Mouse (Mus musculus) embryo, embryonic 11.5 days (tissue): ENCODE measurements around the gene Rpusd4.

Experiments
- DNase-seq: peaks from one replicate; pipeline ENCODE4 v3.0.0-alpha.2; 2012; ENCODE audit warnings: low read depth, low spot score

Gene Rpusd4

DNA sequence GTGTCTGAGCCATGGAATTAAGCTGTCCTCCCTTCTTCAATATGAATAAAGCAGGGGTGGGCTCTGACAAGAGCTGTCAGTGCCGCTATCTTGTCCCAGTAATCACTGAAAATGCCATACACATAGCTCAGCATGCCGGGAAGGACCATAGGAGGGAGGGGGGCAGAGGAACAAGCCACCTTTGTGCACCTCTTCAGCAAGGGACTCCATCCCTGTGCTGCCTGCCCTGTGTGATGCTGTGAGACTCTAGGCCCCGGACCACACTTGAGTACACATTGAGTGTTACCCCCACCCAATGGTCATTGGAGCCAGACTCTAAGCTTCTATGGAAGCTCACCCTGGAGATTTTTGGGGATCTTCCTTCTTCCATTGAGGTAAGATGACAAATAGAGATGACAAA, 18.7 kb downstream of the Rpusd4 start:
- DNase-seq: no peak

DNA sequence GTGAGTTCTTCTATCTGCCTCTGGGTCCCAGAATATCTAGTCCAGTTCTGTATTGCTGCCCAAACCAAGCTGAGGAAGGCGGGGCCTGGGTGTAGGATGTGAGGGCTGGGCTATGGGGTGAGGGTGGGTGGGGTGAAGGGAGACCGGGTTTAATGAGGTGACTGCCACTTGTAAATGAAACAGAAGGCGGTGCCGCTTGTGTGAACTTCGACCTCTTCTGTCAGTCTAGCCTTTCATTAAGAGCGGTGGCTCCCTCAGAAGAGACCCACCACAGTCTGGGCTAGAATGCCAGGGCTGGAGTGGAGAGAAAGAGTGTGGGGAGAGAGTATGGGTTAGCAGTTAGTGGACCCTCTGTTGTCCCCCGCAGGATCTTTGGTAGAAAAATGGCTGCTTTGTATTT, 22.3 kb downstream of the Rpusd4 start:
- DNase-seq: no peak

DNA sequence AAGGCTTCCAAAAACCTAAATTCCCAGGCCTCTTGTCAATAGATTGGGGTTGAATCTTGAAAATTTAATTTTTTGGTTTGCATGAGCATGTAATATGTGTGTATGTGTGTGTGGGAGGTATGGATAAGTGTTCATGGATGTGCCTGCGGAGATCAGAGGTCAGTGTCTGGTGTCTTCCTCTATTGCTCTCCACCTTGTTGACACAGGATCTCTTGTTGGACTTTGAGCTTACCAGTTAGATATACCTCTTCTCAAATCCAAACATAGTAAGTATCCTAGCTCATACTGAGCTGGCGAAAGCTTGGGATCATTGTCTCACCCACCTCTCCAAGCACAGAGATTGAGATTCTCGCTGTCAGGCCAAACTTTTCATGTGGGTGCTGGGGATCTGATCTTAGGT, 22.8 kb downstream of the Rpusd4 start:
- DNase-seq: no peak

DNA sequence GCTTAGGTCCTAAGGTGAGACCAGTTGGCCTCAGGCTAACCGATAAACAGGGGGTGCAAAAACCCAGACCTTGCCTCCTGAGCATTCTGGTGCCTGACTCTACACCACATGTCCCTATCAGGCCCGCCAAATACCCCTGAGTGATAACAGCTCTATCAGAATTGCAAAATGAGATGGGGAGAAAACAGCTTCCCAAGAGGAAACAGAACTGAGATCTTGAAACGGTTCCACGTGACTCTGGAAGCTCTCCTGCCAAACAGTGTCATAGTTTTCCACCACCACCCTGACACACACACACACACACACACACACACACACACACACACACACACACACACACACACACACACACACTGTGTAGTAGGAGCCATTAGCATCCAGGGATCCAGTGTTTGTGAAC, 23.3 kb downstream of the Rpusd4 start:
- DNase-seq: no peak

DNA sequence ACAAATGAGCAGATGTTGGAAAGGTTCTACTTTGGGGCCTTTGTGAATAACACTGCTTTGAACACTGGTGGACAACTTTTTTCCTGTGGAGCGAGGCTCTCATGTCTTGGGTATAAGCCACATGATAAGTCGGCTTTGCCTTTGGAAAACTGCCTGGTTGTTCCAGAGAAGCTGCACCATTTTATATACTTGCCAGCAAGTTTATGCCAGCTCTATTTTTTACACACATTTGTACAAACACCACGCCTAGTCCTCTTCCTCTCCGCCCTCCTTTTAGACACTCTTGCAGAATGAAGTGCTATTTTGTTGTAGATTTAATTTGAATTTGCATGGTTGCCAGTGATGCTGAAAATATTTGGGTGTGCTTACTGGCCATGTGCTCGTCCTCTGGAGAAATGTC, 25.8 kb downstream of the Rpusd4 start:
- no peak for DNase-seq

DNA sequence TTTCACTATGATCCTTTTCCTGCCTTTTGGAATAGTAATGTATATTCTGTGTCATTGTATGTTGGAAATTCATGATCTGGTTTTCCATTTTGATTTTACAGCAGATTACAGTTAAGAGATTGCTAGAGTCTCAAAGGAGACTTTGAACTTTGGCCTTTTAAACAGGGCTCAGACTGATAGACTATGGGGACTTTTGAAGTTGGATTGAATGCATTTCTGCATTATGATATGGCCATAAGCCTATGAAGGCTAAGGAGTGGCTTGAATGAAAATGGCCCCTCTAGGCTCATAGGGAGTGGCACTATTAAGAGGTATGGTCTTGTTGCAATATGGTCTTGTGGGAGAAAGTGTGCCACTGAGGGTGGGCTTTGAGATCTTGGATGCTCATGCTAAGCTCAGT, 30.1 kb downstream of the Rpusd4 start:
- DNase-seq: no peak

DNA sequence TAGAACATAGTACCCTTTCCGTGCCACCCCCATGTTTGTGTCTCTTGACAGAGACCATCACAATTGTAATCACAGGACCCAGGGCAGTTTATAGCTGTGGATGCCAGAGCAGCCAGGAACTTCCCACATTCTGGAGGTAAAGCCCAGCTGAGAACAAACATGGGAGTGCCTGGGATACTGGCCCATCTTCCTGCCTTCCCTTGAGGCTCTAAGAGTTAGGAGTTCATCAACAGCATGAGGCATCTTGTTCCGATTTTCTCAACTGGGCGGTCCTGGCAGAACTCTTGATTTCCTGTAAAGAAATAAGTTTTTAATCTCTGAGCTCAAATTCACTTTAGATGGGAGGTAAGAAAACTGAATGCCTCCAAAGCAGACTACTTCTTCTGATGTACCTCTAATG, 34.5 kb downstream of the Rpusd4 start:
- no peak for DNase-seq

DNA sequence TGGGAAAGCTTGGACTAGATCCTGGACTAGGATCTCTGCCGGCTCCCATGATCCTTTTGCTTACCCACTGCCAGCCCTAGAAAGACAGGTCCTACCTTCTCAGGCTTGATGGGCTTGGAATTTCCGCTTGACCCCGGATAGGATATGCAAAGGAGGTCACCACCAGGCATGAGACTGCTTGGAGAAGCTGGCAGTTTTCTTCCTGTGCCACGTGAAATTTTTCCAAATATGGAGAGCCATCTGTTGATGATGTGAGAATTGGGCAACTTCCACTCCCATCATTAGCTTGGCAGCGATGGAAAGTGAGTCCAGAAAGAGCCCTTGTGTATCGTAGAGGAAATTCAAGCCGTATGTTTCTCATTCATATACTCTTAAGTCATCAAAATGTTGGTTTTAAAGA, 39.8 kb downstream of the Rpusd4 start:
- DNase-seq: no peak

DNA sequence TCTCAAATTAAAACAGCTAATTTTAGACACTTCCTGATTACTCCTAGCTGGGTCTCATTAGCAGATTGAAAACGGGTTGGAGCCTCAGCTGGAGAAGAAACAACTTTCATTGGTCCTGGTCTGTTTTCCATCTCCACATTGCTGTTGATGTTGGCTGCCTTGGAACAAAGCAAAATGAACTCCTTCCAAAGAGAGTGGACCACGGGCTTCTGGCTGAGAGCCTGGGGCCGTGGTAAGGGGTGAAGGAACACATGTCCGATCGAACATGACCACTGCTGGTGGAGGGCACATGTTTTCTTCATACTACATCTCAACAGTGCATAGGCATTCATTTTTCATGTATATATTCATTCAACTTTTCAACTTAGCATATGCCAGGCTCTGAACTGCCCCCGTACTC, 42.7 kb downstream of the Rpusd4 start:
- DNase-seq: no peak

DNA sequence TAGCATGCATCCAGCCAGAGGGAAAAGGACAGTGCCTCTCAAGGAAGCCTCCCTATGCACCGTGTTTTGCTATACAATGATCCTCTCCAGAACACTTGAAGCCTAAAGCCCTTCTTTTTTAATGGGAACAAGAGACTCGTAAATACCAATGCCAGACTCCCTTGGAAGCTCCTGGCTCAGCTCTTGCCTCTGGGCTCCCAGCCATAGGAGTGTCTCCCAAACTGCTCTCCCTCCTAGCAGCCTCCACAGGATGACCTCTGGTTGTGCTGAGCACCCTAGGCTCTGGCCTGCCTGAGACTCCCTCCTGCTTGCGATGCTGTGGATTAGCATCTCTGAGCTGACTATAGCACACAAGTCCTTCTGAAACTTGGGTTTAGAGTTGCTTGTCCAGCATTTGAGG, 44.9 kb downstream of the Rpusd4 start:
- no peak for DNase-seq

DNA sequence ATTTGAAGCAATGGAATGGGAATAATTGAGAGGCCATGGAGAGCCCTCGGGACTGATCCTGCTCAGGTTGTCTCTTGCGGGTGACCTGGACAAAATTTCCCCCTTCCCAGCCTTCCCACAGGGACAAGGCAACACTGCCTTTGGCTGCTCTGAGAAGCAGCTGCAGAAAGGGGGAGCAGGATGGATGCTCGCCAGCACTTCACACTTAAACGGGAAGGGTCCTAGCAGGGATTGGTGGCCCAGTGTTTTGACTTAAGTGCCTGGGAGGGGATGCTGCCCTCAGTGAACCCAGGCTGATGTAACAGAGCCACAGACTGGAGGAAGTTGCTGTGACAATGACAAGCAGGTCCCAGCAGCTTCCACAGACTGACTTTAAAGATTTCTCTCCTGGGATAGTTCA, 45.9 kb downstream of the Rpusd4 start:
- no peak for DNase-seq

DNA sequence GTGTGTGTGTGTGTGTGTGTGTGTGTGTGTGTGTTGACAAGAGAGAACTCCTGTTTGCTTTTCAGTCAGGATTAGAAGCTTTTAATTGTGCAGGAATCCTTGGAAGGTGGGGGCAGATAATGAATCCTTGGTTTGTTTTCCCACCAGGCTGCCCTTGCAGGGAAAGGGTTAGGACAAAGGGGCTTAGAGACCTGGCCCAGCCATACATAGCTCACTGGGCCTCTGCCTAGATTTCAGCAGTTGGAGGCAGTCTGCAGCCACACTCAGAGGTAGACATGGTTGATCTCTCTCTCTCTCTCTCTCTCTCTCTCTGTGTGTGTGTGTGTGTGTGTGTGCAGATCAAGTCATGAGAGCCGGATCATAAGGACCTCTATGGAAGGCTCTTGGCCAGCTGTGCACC, 46.6 kb downstream of the Rpusd4 start:
- no peak for DNase-seq

DNA sequence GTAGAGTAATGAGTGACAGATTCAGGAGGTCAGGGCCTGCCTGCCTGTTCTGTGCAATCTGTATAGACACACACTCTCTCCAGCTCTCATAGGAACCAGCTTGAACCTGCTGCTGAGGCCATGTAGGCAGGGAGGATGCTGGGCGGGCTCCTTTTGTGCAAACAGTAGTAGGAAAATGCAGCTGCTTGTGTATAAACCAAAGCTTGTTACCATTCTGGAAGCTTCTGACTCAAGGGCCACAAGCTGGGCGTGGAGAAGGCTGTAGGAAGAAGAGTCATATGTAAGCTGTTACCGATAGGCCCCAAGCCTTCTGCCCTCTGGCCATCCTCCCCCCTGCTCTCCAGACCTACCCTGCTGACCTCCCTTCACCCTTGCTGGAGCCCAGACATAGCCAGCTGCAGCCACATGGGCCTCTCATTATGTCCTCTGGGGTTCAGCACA, 49.1 kb downstream of the Rpusd4 start:
- DNase-seq: no peak

DNA sequence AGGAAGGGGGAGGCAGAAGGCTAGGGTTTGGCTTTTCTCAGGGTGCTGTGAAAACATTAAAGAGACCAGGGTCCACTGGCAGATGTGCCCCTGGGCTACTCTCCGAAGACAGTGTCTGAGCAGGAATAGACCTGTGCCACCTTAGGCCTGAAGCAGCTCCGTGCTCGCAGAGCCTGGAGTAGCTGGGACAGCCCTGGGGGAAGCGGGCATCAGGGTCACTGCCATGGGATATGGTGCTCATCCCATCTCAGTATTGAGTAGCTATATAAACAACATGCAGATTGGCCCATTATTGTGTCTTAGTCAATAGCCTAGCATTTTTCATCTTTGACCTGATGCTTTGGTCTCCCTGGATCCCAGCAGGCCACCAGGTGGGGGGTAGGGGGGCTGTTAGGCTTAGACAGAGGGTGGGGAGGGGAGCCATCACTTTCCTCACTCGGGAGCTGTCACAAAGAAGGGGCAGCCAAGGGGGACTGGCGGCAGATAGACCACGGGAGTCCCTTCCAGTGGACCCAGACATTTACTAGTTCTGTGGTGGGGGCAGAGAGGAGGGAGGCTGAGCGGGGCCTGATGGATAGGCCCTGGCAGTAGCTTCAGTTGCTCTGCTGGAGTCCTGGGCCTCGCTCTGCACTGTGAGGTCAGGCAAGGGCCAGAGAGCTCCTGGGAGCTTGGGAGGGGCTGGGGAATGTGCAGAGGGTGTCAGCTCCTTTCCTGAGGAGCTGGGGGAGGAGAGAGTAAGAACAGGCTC, 49.7 kb downstream of the Rpusd4 start:
- DNase-seq: no peak

DNA sequence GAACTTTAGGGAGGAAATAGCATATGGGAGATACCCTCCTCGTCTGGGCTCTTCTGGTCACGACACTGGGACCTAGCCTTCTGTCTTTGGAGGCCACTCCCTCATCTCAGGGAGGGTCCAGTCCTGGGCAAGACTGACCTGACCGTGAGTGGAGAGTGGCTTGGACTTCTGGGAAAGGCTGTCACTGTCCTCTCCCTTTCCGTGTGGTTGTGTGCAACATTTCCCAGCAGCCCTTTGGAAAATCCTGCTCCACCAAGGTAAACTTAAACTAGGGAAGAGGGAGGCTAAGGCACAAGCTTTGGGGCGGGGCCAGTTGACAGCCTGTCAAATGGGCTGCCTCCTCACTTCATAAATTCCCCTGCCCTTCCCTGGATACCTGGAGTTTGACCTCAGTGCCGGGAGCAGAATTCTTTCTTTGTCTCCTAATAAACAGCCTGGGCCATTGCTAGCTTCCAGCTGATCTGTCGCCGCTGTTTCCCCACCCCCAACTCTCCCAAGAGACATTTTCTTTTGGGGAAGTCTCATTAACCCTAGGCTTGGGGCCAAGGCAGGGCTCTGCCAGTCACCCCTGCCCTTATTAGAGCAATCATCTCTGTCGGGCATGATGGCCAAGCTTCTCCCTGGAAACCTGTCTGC, 51.0 kb downstream of the Rpusd4 start:
- DNase-seq: no peak

DNA sequence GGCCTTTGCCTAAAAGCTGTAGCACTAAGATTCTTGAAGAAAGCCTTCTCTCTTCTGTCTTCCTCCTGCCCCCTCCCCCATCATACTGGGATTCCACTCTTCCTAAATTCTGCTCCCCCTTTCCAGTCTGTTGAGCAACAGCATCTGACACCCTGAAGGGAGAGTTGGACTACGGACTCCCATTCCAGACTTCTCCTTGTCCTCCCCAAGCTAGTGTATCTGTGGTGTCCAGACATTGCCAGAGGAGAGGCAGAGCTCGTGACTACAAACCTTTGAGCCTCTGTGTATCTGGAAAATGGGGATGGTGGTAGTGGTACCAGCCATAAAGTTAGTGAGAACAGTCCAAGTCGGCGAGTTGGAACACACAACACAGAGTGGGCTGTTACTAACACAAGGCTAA, 52.6 kb downstream of the Rpusd4 start:
- no peak for DNase-seq

DNA sequence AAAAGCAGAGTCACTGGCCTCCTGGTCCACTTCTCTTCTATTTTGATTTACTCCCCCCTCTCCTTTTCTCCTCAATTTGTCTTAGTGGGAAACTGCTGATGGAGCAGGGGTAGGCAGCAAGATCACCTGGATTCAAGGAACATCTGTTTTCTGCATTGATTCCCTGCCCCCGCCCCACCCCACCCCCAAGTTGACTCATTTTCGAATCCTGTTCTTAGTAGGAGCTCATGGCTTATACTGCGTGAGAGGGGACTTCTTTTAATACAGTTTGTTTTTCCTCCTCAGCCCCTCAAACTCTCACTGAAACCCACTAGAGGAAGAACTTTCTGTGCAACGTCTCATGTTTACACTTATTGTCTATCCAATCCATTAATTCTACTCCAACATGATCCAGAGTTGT, 56.3 kb downstream of the Rpusd4 start:
- DNase-seq: no peak

DNA sequence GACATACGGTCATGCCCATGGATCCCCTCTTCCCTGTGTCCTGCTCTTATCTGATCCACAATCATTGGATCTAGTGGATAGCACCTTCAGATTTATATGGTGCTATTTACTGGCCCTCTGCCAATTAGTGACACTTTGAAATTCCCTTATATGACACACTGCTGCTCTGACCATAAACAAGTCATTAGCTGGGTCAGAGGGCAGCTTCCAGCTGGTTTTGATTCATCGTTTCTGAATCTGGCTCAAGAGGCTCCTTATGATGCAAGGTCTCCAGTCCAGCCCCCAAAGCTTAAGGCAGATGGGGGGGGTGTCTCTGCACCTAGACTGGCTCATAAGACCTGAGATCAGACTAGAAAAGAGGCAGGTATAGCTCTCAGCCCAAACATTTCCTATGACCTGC, 56.9 kb downstream of the Rpusd4 start:
- DNase-seq: no peak

DNA sequence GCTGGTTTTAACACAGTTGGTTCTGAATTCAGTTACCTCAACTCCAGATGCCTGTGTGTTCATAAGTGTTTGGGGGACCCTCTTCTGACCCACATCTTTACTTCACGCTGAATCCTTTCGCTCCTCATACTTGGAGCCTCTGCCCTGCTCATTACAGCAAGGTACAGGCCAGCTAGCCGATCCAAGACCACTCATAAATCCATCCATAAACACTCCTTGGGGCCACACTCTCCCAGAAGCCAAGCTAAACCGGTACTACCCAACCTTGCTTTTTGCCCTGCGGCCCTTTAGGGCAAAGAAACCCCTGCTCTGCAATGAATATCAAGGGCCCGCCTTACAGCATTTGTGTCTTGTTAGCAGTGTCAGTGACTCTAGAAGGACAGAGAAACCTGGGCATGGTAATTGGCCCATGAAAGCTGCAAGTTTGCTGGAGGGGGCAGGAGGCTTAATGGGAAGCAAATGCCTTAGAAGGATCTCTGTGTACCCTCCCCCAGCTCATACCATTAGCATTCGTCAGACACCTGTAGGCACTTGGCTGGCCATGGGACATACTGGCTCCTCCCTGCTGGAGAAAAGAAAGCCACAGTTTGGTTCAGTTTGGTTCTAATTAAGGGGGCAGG, 59.1 kb downstream of the Rpusd4 start:
- no peak for DNase-seq
